Mouse (Mus musculus) common myeloid progenitor, adult 5-6 weeks (primary cell): ENCODE results near the gene Tmtc2. TPM values are rescaled to one million over a fixed set of nuclear protein-coding genes. Genes with fewer than 3 reads are reported as not detected.

Source experiments
- ATAC-seq: replicated peaks from 2 replicates; pipeline ENCODE4 v1.8.0; 2016; ENCODE audit warnings: low read depth, mild to moderate bottlenecking, moderate TSS enrichment, inconsistent platforms; ENCODE audit not compliant: poor library complexity, severe bottlenecking
- total RNA-seq: library from RNA; stranded (forward); fragments of 200-1000, 187-1606 nt; gene quantifications from 2 replicates; pipeline ENCODE4 v1.2.3, GENCODE M21; 2017

Tmtc2 gene
- total RNA-seq, 1 experiment from 2014 or later = 1.4 TPM

DNA sequence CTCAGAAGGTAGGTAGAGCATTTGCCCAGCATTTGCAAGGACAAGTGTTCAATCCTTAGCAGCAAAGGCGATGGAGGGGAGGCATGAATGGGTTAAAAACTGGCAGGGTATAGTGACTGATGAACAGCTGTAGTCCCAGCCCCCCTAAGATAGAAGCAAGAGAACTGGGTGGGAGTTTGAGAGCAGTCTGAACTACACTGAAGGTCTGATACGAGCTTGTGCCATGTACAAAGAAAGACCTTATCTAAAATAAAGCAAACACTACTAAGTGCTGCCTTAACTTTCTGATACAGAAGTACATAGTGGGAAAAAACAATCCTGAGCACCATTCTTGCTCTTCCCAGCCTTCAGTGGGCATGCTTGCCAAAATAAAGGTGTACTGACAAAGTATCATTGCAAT, 20.1 kb downstream of the Tmtc2 start:
- no peak for ATAC-seq

- peak; percentile 69 for ATAC-seq
Observed at GRCm38 (mm10) chr10:105548040-105548439, 26.2 kb downstream of the Tmtc2 start.

GRCm38 (mm10) chr10:105544004-105545003, 29.9 kb downstream of the Tmtc2 start:
- no peak for ATAC-seq

DNA sequence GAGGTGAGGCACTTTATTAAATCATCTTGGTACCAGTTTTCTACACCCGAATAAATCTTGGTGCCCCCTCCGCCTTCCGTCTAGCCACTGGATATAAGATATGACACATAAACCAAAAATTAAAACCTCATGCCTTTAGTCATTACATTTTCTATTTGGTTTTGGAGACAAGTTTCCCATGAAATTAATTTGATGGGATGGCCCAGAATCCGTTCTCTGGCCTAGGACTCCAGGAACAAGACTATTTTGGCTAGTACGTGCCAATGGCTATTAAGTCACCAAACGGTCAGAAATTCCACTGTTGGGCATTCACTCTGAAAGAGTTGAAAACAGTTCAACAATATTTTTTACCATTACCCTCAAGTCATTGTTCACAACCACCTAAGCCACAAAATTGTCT, 32.2 kb downstream of the Tmtc2 start:
- ATAC-seq = no peak

- no peak for ATAC-seq
Observed at GRCm38 (mm10) chr10:105539697-105540096, 34.6 kb downstream of the Tmtc2 start.

DNA sequence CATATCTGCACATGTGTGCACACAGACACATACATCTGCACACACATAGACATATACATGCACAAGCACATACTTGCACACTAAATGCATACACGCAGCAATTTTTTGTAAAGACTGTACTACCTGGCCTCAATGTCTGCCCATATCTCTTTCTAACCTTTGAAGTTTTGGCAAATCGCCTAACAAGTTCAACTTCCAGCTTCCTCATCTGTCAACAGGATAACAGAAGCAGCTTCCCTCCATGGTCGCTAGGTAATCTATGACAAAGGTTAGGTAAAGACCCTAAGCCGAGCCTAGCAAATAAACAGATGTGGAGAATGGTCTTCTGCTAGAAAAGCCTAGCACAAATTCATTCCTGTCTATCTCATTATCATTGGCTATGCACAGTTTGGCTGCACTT, 37.3 kb downstream of the Tmtc2 start:
- no peak for ATAC-seq

GRCm38 (mm10) chr10:105535848-105536247, 38.4 kb downstream of the Tmtc2 start:
- ATAC-seq = no peak

GRCm38 (mm10) chr10:105532747-105533146, 41.5 kb downstream of the Tmtc2 start:
- ATAC-seq = no peak

DNA sequence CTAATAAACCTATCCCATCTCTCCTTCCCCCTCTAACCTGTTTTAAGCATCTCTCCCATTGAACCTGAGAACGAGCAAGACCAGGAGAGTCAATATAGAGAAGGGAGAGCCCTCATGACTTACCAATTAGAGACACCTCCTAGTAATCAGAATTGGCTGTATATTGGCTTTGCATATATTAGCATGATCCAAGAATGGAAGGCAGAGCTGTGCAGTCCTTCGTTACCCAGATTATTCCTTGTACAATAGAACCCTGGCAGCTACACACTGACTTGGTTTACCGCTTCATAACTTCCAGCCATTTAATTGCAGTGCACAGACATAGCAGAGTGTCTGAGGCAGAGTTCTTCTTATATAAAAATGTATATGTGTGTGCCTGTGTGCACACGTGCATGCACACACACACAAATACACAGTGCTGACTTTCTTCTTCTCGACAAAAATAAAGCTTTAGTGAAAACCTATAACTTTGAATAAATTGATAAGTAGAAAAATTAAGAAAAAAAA, 42.2 kb downstream of the Tmtc2 start:
- no peak for ATAC-seq

GRCm38 (mm10) chr10:105531080-105531894, 43.0 kb downstream of the Tmtc2 start:
- ATAC-seq = no peak

GRCm38 (mm10) chr10:105523405-105524088, 50.7 kb downstream of the Tmtc2 start:
- peak; percentile 83 for ATAC-seq

GRCm38 (mm10) chr10:105522431-105522830, 51.8 kb downstream of the Tmtc2 start:
- no peak for ATAC-seq

DNA sequence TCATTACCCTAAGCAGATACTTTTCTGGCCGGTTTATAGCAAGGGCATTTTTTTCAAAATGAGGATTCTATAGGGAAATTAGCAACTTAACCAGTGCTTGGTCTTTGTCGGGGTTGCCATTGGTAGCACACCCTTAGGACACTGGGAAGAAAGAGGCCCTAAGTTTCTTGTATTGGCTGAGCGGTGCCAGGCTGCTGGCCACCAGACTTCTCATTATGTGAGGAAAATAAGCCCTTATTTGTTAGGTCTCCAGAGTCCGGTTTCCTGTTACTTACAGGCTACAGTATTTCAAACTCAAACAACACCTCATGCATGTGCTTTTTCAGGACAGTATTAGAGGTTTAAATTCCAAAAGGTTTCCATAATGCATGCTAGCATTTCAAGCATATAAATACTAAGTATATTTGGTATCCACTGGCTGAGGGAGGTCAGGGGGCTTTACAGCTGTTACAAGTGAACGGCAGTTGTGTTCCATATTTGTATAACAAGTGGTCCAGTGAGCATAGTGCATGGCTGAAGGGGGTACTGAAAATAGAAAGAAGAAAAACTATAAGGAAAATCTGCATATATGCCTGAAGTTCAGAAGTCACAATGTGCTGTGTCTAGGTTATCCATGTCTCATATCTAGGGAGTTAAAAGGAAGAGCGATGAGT, 55.0 kb downstream of the Tmtc2 start:
- no peak for ATAC-seq

GRCm38 (mm10) chr10:105518144-105518543, 56.1 kb downstream of the Tmtc2 start:
- no peak for ATAC-seq

DNA sequence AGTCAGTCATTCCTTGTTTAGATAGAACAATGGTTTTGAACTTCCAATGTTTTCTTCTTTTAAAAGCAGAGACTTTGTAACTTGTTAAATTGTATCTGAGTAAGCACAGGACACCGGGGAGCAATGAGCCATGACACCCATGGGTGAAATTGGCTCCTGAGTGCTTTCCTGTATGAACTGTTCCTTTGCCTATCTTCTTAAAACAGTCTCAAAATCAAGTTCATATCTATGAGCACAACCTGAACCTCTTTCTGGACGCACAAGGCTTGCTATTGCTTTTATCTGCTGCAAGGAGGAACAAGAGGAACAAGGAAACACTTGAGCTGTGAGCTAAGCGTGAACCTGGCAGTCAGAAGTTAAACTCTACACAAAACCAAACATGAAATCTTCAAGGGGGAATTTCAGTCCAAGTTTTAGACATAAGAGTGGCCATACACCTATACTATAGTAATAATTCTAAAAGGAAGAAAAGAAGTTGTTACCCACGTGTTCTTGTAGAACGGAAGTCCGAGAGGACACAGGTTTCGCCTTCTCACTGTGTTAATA, 60.4 kb downstream of the Tmtc2 start:
- no peak for ATAC-seq

DNA sequence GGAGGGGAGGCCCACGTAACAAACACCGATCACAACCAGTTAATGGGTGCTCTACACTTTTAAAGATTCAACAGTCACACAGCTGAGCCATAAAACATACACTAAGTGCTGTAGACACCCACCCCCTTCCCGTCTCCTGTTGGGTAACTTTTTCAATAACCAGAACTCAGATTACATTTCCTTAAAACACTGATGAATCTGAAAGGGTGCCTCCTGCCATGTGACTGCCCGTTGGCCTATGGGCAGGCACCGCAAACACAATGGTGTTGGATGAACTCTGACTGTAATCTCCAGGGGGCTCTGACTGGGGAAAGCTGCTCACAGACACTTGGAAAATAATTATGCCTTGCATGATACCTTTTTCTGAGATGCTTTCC, 64.4 kb downstream of the Tmtc2 start:
- ATAC-seq = no peak

GRCm38 (mm10) chr10:105509146-105509895, 64.9 kb downstream of the Tmtc2 start:
- ATAC-seq = no peak

DNA sequence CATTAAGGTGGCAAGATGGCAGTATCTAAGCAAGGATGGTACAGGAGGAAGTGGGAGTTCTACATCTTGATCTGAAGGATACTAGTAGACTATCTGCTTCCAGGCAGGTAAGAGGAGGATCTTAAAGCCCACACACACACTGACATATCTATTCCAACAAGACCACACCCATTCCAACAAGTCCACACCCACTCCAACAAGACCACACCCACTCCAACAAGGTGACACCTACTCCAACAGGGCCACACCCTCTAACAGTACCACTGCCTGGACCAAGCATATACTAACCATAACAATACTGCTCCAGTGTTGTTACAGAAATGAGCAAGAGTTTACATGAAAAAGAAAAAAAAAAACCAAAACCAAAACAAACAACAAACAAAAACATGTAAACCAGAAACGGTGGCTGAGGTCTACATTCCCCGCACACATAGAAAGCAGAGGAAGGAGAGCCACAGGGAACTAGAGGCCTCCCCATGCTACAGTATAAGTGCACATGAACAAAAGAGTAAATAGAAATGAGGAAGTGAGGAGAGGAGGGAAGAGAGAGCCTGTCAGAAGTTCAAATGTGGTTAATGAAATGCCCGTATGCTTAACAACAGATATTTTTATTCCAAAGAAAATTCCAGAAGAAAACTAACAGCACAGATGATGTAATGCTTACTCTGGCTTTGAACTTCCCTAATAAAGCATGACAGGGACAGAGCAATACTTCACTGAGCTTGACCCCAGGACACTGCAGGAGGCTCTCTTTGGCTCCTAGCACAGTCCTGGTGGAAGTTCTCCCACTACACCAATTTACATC, 66.1 kb downstream of the Tmtc2 start:
- peak; percentile 96 for ATAC-seq
